ENCODE assay signal across 9 mouse cellular contexts in genomic region chr2:60123061-60123874, GRCm38 (mm10).
DNase-seq lines count a peak whose midpoint lies in the region; ATAC-seq and TF ChIP-seq lines count a peak whose summit lies in the region.
"Had no signal": no experiment of that assay in that cellular context is flagged by ENCODE, and none has a peak within 500 bp of the region (broad histone marks: within the 10 kb centered on the region; RNA-seq: fewer than 3 reads in every experiment).

No protein-coding gene starts in this region.

- no peaks in the 10 kb centered on the region for H3K36me3 ChIP-seq in lung, embryonic 14.5 days (ENCODE audit: insufficient read depth)
- no peaks in the 10 kb centered on the region for H3K36me3 ChIP-seq in limb, embryonic 13.5 days
- no peaks in the 10 kb centered on the region for H3K36me3 ChIP-seq in splenic B cell, adult 2 months (ENCODE audit: control insufficient read depth, insufficient read depth, low read length, poor library complexity, severe bottlenecking)

- no peaks in the 10 kb centered on the region for H3K9me3 ChIP-seq in lung, embryonic 14.5 days (ENCODE audit: low read depth, low read length)
- no peaks in the 10 kb centered on the region for H3K9me3 ChIP-seq in limb, embryonic 13.5 days

- H3K4me2 ChIP-seq in lung, embryonic 14.5 days: peak overlapping the region; percentile 42
- H3K4me2 ChIP-seq in limb, embryonic 13.5 days (replicated peaks): peak overlapping the region; percentile 43

- peak; percentile 41 for DNase-seq in lung, embryonic 14.5 days
- DNase-seq in lung, postnatal 10 days: no peak
- DNase-seq in splenic B cell, adult 2 months (ENCODE audit: low read depth, low spot score): peak; percentile 74
- DNase-seq in right cerebral cortex, postnatal 25 days: no peak
- no peak for DNase-seq in cerebellum, postnatal 36 days
- no peak for DNase-seq in adrenal gland, adult 18-20 months (ENCODE audit: low spot score in 2 of 2)
- DNase-seq: adrenal gland, postnatal 25 days had no signal

- no peak overlapping the region for H3K27ac ChIP-seq in lung, embryonic 14.5 days (ENCODE audit: low read depth)
- no peak overlapping the region for H3K27ac ChIP-seq in limb, embryonic 13.5 days

- H3K9ac ChIP-seq in lung, embryonic 14.5 days: no peak overlapping the region; the same call in 1 of the 2 replicates
- no peak overlapping the region for H3K9ac ChIP-seq in limb, embryonic 13.5 days

- TF ChIP-seq CTCF in lung, embryonic 14.5 days (IDR thresholded peaks at IDR 0.05; ENCODE audit: low read depth): no peak

- ATAC-seq in lung, embryonic 14.5 days (ENCODE audit: insufficient read depth): no peak
- 0 out of 2 replicates have a peak, but pooled peaks have one; percentile 27 for ATAC-seq in erythroblast, adult 5-6 weeks (replicated peaks; ENCODE audit: low FRiP score, poor library complexity, severe bottlenecking)
- ATAC-seq in limb, embryonic 13.5 days (ENCODE audit: low FRiP score, low read depth): no peak

- H3K4me1 ChIP-seq in lung, embryonic 14.5 days (ENCODE audit: insufficient read depth): 0 out of 2 replicates have a peak, but pooled peaks cover 3% of the 10 kb centered on the region
- H3K4me1 ChIP-seq in limb, embryonic 13.5 days: peaks cover 42% of the 10 kb centered on the region

- peak overlapping the region; percentile 18; the same call in 1 of the 2 replicates for H3K4me3 ChIP-seq in lung, embryonic 14.5 days (ENCODE audit: low read depth, low read length)
- H3K4me3 ChIP-seq in limb, embryonic 13.5 days: peak overlapping the region; percentile 12; the same call in 1 of the 2 replicates

- no peaks in the 10 kb centered on the region for H3K27me3 ChIP-seq in lung, embryonic 14.5 days (ENCODE audit: insufficient read depth, low read length)
- no peaks in the 10 kb centered on the region for H3K27me3 ChIP-seq in limb, embryonic 13.5 days
- no peaks in the 10 kb centered on the region for H3K27me3 ChIP-seq in splenic B cell, adult 2 months (ENCODE audit: control insufficient read depth, insufficient read depth, low read length, poor library complexity, severe bottlenecking)

- WGBS in lung, embryonic 14.5 days: 33% methylated on average over 6 of the region's 6 CpGs
- WGBS in limb, embryonic 13.5 days: 48% methylated on average over 6 of the region's 6 CpGs

Comparison
In these comparisons a context has a peak if more than half of its experiments do, and no peak if none do; other contexts are left out.
1. DNase-seq: peak in lung, embryonic 14.5 days (single experiment) and splenic B cell, adult 2 months (single experiment); none in lung, postnatal 10 days (single experiment), right cerebral cortex, postnatal 25 days (single experiment), cerebellum, postnatal 36 days (0 of 2) and adrenal gland, adult 18-20 months (0 of 2).